Mouse (Mus musculus) stomach, embryonic 15.5 days (tissue): ENCODE measurements around the gene Gabpb2. TPM values are rescaled to one million over a fixed set of nuclear protein-coding genes. Genes with fewer than 3 reads are reported as not detected.
A peak's percentile ranks its signal among the peaks of the same experiment; 100 is the strongest.

Experiments used
- ATAC-seq: fragments of 200-750 bp; cut with Nextera tagmentation; 2 replicates; pipeline ENCODE4 v1.8.0; 2017; ENCODE audit warnings: low read depth, moderate number of reproducible peaks, moderate TSS enrichment; ENCODE audit not compliant: insufficient read depth, low FRiP score
- H3K27ac ChIP-seq: fragments of 300-500 bp; sonication (generic); 2 replicates; pipeline ENCODE4 v1.5.1; 2015; ENCODE audit warnings: mild to moderate bottlenecking, inconsistent platforms
- H3K27me3 ChIP-seq: fragments of 300-500 bp; sonication (generic); replicated peaks from 2 replicates; pipeline ENCODE4 v1.6.1; 2015; ENCODE audit warnings: inconsistent platforms
- H3K36me3 ChIP-seq: fragments of 300-500 bp; sonication (generic); 2 replicates; pipeline ENCODE4 v1.6.1; 2015; ENCODE audit warnings: inconsistent platforms
- H3K4me1 ChIP-seq: fragments of 300-500 bp; sonication (generic); 2 replicates; pipeline ENCODE4 v1.6.1; 2015; ENCODE audit warnings: inconsistent platforms
- H3K4me2 ChIP-seq: fragments of 300-500 bp; sonication (generic); 2 replicates; pipeline ENCODE4 v1.6.1; 2015; ENCODE audit warnings: mild to moderate bottlenecking, inconsistent platforms
- H3K4me3 ChIP-seq: fragments of 300-500 bp; sonication (generic); replicated peaks from 2 replicates; pipeline ENCODE4 v1.5.1; 2015; ENCODE audit warnings: inconsistent platforms
- H3K9ac ChIP-seq: fragments of 300-500 bp; sonication (generic); 2 replicates; pipeline ENCODE4 v1.6.1; 2015; ENCODE audit warnings: inconsistent platforms
- H3K9me3 ChIP-seq: fragments of 300-500 bp; sonication (generic); 2 replicates; pipeline ENCODE4 v1.6.1; 2016; ENCODE audit warnings: inconsistent platforms
- WGBS: fragments of 180-500 bp; shearing (Covaris S2); methylation state at CpG from one replicate; pipeline ENCODE4 v1.1.7; 2015; 5-methylcytosine and 5-hydroxymethylcytosine counted together
- polyA plus RNA-seq: library from polyadenylated mRNA; unstranded; fragments of >200 nt; fragmentation: Nextera tagmentation; extraction: Ambion mirVana; gene quantifications from 2 replicates; pipeline ENCODE4 v1.2.1, GENCODE M21; 2015

Gabpb2 gene
- polyA plus RNA-seq = 10.7 and 11.4 TPM in 2 replicates

GRCm38 (mm10) chr3:95217255-95218134 is at the start of gene Gabpb2:
Gene Gabpb2, minus strand, starts transcription at chr3:95217916.
- under 1% methylated on average over 56 of the region's 56 CpGs for WGBS
- Histone ChIP-seq H3K9ac (peak within 1 kb of the TSS; percentile 85), H3K27ac (peak within 1 kb of the TSS; percentile 100), H3K9me3 (no peaks in the 10 kb centered on the region), H3K27me3 (no peaks in the 10 kb centered on the region), H3K4me3 (peak within 1 kb of the TSS; percentile 82), H3K36me3 (peaks cover 13% of the 10 kb centered on the region; the same call in 1 of the 2 replicates), H3K4me2 (peak within 1 kb of the TSS; percentile 75), H3K4me1 (0 out of 2 replicates have a peak, but pooled peaks cover 7% of the 10 kb centered on the region)
- peak; percentile 89 for ATAC-seq

- H3K27me3 ChIP-seq = no peaks in the 10 kb centered on the region
- no peak overlapping the region for H3K4me2 ChIP-seq
- ATAC-seq = no peak
- H3K4me3 ChIP-seq = no peak overlapping the region
- H3K4me1 ChIP-seq = no peaks in the 10 kb centered on the region
- WGBS = 94% methylated on average over 3 of the region's 3 CpGs
- H3K9ac ChIP-seq = no peak overlapping the region
- no peaks in the 10 kb centered on the region for H3K9me3 ChIP-seq
- H3K27ac ChIP-seq = no peak overlapping the region
- H3K36me3 ChIP-seq = peaks cover 34% of the 10 kb centered on the region
Measured at GRCm38 (mm10) chr3:95266052-95266451, 48.3 kb upstream of the Gabpb2 start.

DNA sequence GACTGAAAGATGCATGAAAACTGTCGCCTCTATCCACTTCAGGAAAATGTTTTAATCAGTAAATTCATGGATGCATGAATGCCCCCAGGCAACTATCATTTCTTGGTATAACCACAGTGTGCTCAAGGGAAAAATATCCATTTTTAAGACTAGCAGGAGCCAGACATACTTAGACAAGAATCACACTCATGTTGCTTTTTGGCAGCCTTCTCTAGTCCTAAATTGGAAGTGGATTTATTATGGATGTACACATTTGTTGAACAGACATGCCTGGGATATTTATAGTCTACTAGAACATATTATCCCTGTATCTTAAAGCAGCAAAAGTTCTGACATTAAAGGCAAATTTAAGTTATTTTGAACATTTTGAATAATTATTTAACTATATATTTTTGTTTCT is 47.0 kb upstream of the Gabpb2 start:
- 92% methylated on average over 1 of the region's 1 CpGs for WGBS
- Histone ChIP-seq H3K9me3 (no peaks in the 10 kb centered on the region), H3K4me3 (no peak overlapping the region), H3K36me3 (peaks cover 37% of the 10 kb centered on the region), H3K27ac (no peak overlapping the region), H3K27me3 (no peaks in the 10 kb centered on the region), H3K4me2 (no peak overlapping the region), H3K9ac (no peak overlapping the region), H3K4me1 (no peaks in the 10 kb centered on the region)
- ATAC-seq = no peak

DNA sequence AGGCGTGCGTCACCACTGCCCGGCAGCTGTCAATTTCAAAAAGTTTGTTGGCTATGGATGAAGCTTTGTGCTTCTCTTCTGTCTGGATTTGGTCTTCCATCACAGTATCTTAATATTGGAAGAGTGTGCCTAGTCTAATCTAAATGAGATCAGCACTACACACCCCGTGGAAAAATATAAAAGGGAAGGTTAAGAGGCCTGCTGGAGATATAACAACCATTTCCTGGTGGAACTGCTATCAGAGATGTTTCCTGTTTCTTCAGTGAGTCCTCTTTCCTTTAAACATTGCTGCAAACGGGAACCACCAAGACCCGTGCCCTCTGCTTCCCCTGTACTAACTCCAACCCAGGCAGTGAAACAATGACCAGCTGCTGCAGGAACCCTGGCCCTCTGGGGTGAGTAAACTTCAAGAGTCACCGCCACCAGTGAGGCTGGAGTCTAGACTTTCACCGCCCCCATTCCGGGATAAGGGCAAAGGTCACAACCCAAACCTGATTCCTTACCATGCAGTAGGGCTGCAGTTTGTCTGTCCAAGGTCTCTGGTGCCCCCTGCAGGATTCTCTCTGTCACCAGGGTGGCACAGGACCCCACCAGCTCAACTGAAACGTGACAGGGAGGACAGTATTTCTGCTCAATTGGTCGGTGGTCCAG is 45.5 kb upstream of the Gabpb2 start:
- peaks cover 42% of the 10 kb centered on the region for H3K36me3 ChIP-seq
- no peaks in the 10 kb centered on the region for H3K9me3 ChIP-seq
- H3K4me1 ChIP-seq = no peaks in the 10 kb centered on the region
- peak; percentile 76 for ATAC-seq
- no peak overlapping the region for H3K9ac ChIP-seq
- WGBS = 50% methylated on average over 11 of the region's 11 CpGs
- no peak overlapping the region for H3K4me2 ChIP-seq
- no peaks in the 10 kb centered on the region for H3K27me3 ChIP-seq
- H3K4me3 ChIP-seq = no peak overlapping the region
- no peak overlapping the region for H3K27ac ChIP-seq

- Histone ChIP-seq H3K4me1 (no peaks in the 10 kb centered on the region), H3K9me3 (no peaks in the 10 kb centered on the region), H3K36me3 (peaks cover 37% of the 10 kb centered on the region), H3K27ac (no peak overlapping the region), H3K9ac (no peak overlapping the region), H3K4me2 (no peak overlapping the region), H3K4me3 (no peak overlapping the region), H3K27me3 (no peaks in the 10 kb centered on the region)
- ATAC-seq = no peak
- 92% methylated on average over 4 of the region's 4 CpGs for WGBS
Measured at GRCm38 (mm10) chr3:95261975-95262374, 44.3 kb upstream of the Gabpb2 start.

GRCm38 (mm10) chr3:95256931-95257330 is 39.2 kb upstream of the Gabpb2 start:
- no peaks in the 10 kb centered on the region for H3K9me3 ChIP-seq
- H3K9ac ChIP-seq = no peak overlapping the region
- no peak for ATAC-seq
- no peaks in the 10 kb centered on the region for H3K27me3 ChIP-seq
- no peaks in the 10 kb centered on the region for H3K4me1 ChIP-seq
- peaks cover 34% of the 10 kb centered on the region for H3K36me3 ChIP-seq
- H3K4me2 ChIP-seq = no peak overlapping the region
- no peak overlapping the region for H3K4me3 ChIP-seq
- WGBS = 81% methylated on average over 5 of the region's 5 CpGs
- H3K27ac ChIP-seq = no peak overlapping the region

GRCm38 (mm10) chr3:95250783-95251424 is 33.2 kb upstream of the Gabpb2 start, which contains the start of gene Bnipl:
Gene Bnipl, minus strand, starts transcription at chr3:95251193.
- Histone ChIP-seq H3K27me3 (no peaks in the 10 kb centered on the region), H3K4me3 (no peak within 1 kb of the TSS), H3K27ac (0 out of 2 replicates have a peak within 1 kb of the TSS, but pooled peaks have one; percentile 46), H3K4me1 (no peaks in the 10 kb centered on the region), H3K4me2 (0 out of 2 replicates have a peak within 1 kb of the TSS, but pooled peaks have one; percentile 21), H3K9me3 (no peaks in the 10 kb centered on the region), H3K36me3 (peaks cover 8% of the 10 kb centered on the region; the same call in 1 of the 2 replicates), H3K9ac (no peak within 1 kb of the TSS)
- peak; percentile 55; the same call in 1 of the 2 replicates for ATAC-seq
- WGBS = 46% methylated on average over 7 of the region's 7 CpGs

GRCm38 (mm10) chr3:95250361-95250760 is 32.6 kb upstream of the Gabpb2 start:
- no peaks in the 10 kb centered on the region for H3K4me1 ChIP-seq
- H3K4me2 ChIP-seq = 0 out of 2 replicates have a peak overlapping the region, but pooled peaks have one; percentile 1
- 70% methylated on average over 5 of the region's 5 CpGs for WGBS
- H3K9ac ChIP-seq = no peak overlapping the region
- H3K36me3 ChIP-seq = peaks cover 8% of the 10 kb centered on the region; the same call in 1 of the 2 replicates
- 0 out of 2 replicates have a peak, but pooled peaks have one; percentile 9 for ATAC-seq
- H3K27me3 ChIP-seq = no peaks in the 10 kb centered on the region
- H3K27ac ChIP-seq = 0 out of 2 replicates have a peak overlapping the region, but pooled peaks have one; percentile 46
- no peaks in the 10 kb centered on the region for H3K9me3 ChIP-seq
- H3K4me3 ChIP-seq = no peak overlapping the region

DNA sequence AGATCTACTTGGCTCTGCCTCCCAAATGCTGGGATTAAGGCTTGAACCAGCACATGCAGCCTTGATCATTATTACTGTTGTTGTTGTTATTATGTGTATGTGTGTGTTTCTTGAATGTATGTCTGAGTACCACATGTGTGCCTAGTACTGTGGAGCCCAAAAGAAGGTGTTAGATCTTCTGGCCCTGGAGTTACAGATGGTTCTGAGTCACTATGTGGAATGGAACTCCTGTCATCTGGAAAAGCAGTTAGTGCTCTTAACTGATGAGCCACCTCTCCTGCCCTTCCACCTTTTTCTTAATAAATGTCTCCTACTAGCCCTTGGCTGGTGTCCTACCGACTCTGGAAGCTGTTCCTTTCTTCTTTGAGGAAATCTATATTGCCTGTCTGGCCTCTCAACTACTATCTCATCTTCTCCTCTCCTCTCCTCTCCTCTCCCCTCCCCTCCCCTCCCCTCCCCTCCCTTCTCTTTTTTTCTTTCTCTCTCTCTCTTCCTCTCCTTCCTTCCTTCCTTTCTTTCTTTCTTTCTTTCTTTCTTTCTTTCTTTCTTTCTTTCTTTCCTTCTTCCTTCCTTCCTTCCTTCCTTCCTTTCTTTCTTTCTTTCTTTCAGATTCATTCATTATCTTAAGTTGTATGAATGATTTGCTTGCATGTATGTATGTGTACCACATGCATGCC is 30.1 kb upstream of the Gabpb2 start:
- Histone ChIP-seq H3K4me2 (no peak overlapping the region), H3K27ac (no peak overlapping the region), H3K36me3 (0 out of 2 replicates have a peak, but pooled peaks cover 2% of the 10 kb centered on the region), H3K4me3 (no peak overlapping the region), H3K9me3 (no peaks in the 10 kb centered on the region), H3K4me1 (no peaks in the 10 kb centered on the region), H3K9ac (no peak overlapping the region), H3K27me3 (no peaks in the 10 kb centered on the region)
- no peak for ATAC-seq
- WGBS = 52% methylated on average over 1 of the region's 1 CpGs

GRCm38 (mm10) chr3:95246465-95247231 is 28.9 kb upstream of the Gabpb2 start:
- Histone ChIP-seq H3K9ac (no peak overlapping the region), H3K4me3 (no peak overlapping the region), H3K27me3 (no peaks in the 10 kb centered on the region), H3K9me3 (no peaks in the 10 kb centered on the region), H3K4me2 (no peak overlapping the region), H3K4me1 (no peaks in the 10 kb centered on the region), H3K27ac (no peak overlapping the region), H3K36me3 (no peaks in the 10 kb centered on the region)
- WGBS = 79% methylated on average over 5 of the region's 5 CpGs
- ATAC-seq = no peak
